Comparison of ENCODE assay signal across 26 mouse cellular contexts in the genomic region with DNA sequence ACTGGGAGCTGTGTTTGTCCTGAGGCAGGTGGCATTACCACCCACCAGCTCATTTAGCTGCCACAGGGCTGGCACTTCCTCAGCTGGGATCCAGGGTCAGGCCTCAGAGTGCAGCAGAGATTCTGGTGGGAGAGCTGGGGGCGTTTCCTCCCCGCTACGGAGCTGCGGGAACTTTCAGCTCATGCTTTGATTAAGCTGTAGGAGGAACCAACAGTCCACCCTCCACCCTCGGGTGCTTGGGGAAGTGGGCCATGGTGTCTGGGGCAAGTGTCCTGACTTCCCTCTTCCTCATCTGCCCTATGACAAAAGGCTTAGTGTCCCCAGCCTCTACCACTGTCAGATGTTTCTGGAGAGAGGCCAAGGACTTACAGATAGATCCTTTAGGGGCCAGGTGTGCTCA. TPM values are rescaled to one million over a fixed set of nuclear protein-coding genes. Genes with fewer than 3 reads are reported as not detected.
A peak's percentile ranks its signal among the peaks of the same experiment; 100 is the strongest.
DNase-seq lines count a peak whose midpoint lies in the region; ATAC-seq lines count a peak whose summit lies in the region.
"Had no signal": no experiment of that assay in that cellular context is flagged by ENCODE, and none has a peak within 500 bp of the region (broad histone marks: within the 10 kb centered on the region; RNA-seq: fewer than 3 reads in every experiment).

No protein-coding gene starts in this region.

- WGBS in liver, embryonic 15.5 days (ENCODE audit: insufficient replicate concordance) = 21% methylated on average over 5 of the region's 5 CpGs
- WGBS in liver, embryonic 12.5 days (ENCODE audit: insufficient replicate concordance) = 25% methylated on average over 5 of the region's 5 CpGs
- 84% methylated on average over 5 of the region's 5 CpGs for WGBS in forebrain, embryonic 12.5 days

- H3K9me3 ChIP-seq in liver, embryonic 15.5 days (replicated peaks) = no peaks in the 10 kb centered on the region
- H3K9me3 ChIP-seq in liver, embryonic 12.5 days (replicated peaks) = no peaks in the 10 kb centered on the region
- no peaks in the 10 kb centered on the region for H3K9me3 ChIP-seq in forebrain, embryonic 12.5 days
- H3K9me3 ChIP-seq: forebrain, embryonic 15.5 days; G1E; heart, embryonic 10.5 days; hindbrain, embryonic 10.5 days; intestine, embryonic 15.5 days; limb, embryonic 13.5 days; midbrain, embryonic 12.5 days; neural tube, embryonic 13.5 days had no signal

- H3K27me3 ChIP-seq in liver, embryonic 15.5 days = peaks cover 18% of the 10 kb centered on the region
- peaks cover 17% of the 10 kb centered on the region for H3K27me3 ChIP-seq in liver, embryonic 12.5 days (replicated peaks)
- no peaks in the 10 kb centered on the region for H3K27me3 ChIP-seq in forebrain, embryonic 12.5 days
- H3K27me3 ChIP-seq: forebrain, embryonic 15.5 days; intestine, embryonic 15.5 days; limb, embryonic 13.5 days; neural tube, embryonic 13.5 days had no signal

- no peak for ATAC-seq in liver, embryonic 15.5 days (ENCODE audit: insufficient read depth)
- no peak for ATAC-seq in liver, embryonic 12.5 days
- ATAC-seq in common myeloid progenitor, adult 5-6 weeks (replicated peaks; ENCODE audit: low read depth, poor library complexity, severe bottlenecking) = peak; percentile 76
- peak; percentile 88 for ATAC-seq in monocyte, adult 5-6 weeks (replicated peaks; ENCODE audit: insufficient number of reproducible peaks, low FRiP score, low TSS enrichment, poor library complexity, severe bottlenecking)
- ATAC-seq in CD4-positive, CD25-positive, alpha-beta regulatory T cell, adult 4 months = no peak
- no peak for ATAC-seq in forebrain, embryonic 12.5 days (ENCODE audit: low FRiP score)
- ATAC-seq: activated CD4-positive, CD25-positive, alpha-beta regulatory T cell, adult 4 months; forebrain, embryonic 15.5 days; hindbrain, embryonic 16.5 days; intestine, embryonic 15.5 days had no signal

- no peak overlapping the region for H3K4me3 ChIP-seq in liver, embryonic 15.5 days (replicated peaks)
- H3K4me3 ChIP-seq in liver, embryonic 12.5 days = no peak overlapping the region
- H3K4me3 ChIP-seq in forebrain, embryonic 12.5 days (replicated peaks) = no peak overlapping the region
- H3K4me3 ChIP-seq: forebrain, embryonic 15.5 days; heart, embryonic 10.5 days; hindbrain, embryonic 10.5 days; intestine, embryonic 15.5 days; limb, embryonic 13.5 days; midbrain, embryonic 12.5 days; neural tube, embryonic 13.5 days had no signal

- H3K4me2 ChIP-seq in liver, embryonic 15.5 days = 0 out of 2 replicates have a peak overlapping the region, but pooled peaks have one; percentile 17
- H3K4me2 ChIP-seq in liver, embryonic 12.5 days = no peak overlapping the region
- no peak overlapping the region for H3K4me2 ChIP-seq in forebrain, embryonic 12.5 days
- H3K4me2 ChIP-seq: forebrain, embryonic 15.5 days; intestine, embryonic 15.5 days; limb, embryonic 13.5 days; midbrain, embryonic 12.5 days; neural tube, embryonic 13.5 days had no signal

- peak; percentile 43 for DNase-seq in lung, postnatal 25 days (ENCODE audit: low spot score)
- no peak for DNase-seq in thymus, postnatal 4 days
- DNase-seq: adrenal gland, adult 8-10 months; cerebellum, adult 11-12 months; cerebellum, postnatal 14 days; embryo, embryonic 11 days; kidney, adult 8-10 months; kidney, postnatal 10 days; thymus, postnatal 14 days had no signal

- H3K9ac ChIP-seq in liver, embryonic 15.5 days = no peak overlapping the region
- no peak overlapping the region for H3K9ac ChIP-seq in liver, embryonic 12.5 days
- no peak overlapping the region for H3K9ac ChIP-seq in forebrain, embryonic 12.5 days
- H3K9ac ChIP-seq: forebrain, embryonic 15.5 days; intestine, embryonic 15.5 days; limb, embryonic 13.5 days; liver, embryonic 14.5 days; midbrain, embryonic 12.5 days; neural tube, embryonic 13.5 days had no signal

- H3K36me3 ChIP-seq in liver, embryonic 15.5 days (replicated peaks) = peaks cover 30% of the 10 kb centered on the region
- H3K36me3 ChIP-seq in liver, embryonic 12.5 days = peaks cover 27% of the 10 kb centered on the region
- peaks cover 15% of the 10 kb centered on the region for H3K36me3 ChIP-seq in forebrain, embryonic 12.5 days (replicated peaks)
- H3K36me3 ChIP-seq: forebrain, embryonic 15.5 days had no signal

- no peak overlapping the region for H3K27ac ChIP-seq in liver, embryonic 15.5 days (replicated peaks)
- no peak overlapping the region for H3K27ac ChIP-seq in liver, embryonic 12.5 days
- no peak overlapping the region for H3K27ac ChIP-seq in forebrain, embryonic 12.5 days
- H3K27ac ChIP-seq: forebrain, embryonic 15.5 days; heart, embryonic 10.5 days; hindbrain, embryonic 10.5 days; intestine, embryonic 15.5 days; limb, embryonic 13.5 days; liver, embryonic 14.5 days; midbrain, embryonic 12.5 days; neural tube, embryonic 13.5 days had no signal

- H3K4me1 ChIP-seq in liver, embryonic 15.5 days (replicated peaks) = peaks cover 38% of the 10 kb centered on the region
- H3K4me1 ChIP-seq in liver, embryonic 12.5 days = peaks cover 42% of the 10 kb centered on the region
- H3K4me1 ChIP-seq in forebrain, embryonic 12.5 days = peaks cover 4% of the 10 kb centered on the region

RNA-seq across cellular contexts. Expression of a gene that starts 30.3 kb away (rescaled TPM):
- 38.2 and 42.4 TPM in 2 replicates for polyA plus RNA-seq in liver, embryonic 15.5 days (2015; fragmentation: Nextera tagmentation; extraction: Ambion mirVana)
- 52.6 and 58.9 TPM in 2 replicates for polyA plus RNA-seq in liver, embryonic 12.5 days (2016; fragmentation: Nextera tagmentation; extraction: Ambion mirVana)
- 27.6 and 44.5 TPM in 2 replicates for total RNA-seq in common myeloid progenitor, adult 5-6 weeks (2017)
- total RNA-seq in monocyte, adult 5-6 weeks (2017) = 3.1 to 5.1 TPM (median 4.9 TPM) in 3 replicates
- polyA plus RNA-seq in CD4-positive, CD25-positive, alpha-beta regulatory T cell, adult 4 months (2017; shearing (Covaris generic)) = 1 to 10 TPM; 1.8 to 3.3 TPM
- polyA plus RNA-seq in forebrain, embryonic 12.5 days (2016; fragmentation: Nextera tagmentation; extraction: Ambion mirVana) = 34.7 and 37.6 TPM in 2 replicates

RNA-seq across cellular contexts. Expression of a gene that starts 47.8 kb away (rescaled TPM):
- 16.8 and 19.9 TPM in 2 replicates for polyA plus RNA-seq in liver, embryonic 15.5 days (2015; fragmentation: Nextera tagmentation; extraction: Ambion mirVana)
- polyA plus RNA-seq in liver, embryonic 12.5 days (2016; fragmentation: Nextera tagmentation; extraction: Ambion mirVana) = 34.1 and 36.2 TPM in 2 replicates
- 24.4 and 33.7 TPM in 2 replicates for total RNA-seq in common myeloid progenitor, adult 5-6 weeks (2017)
- total RNA-seq in monocyte, adult 5-6 weeks (2017) = 32.3 to 53.1 TPM (median 45.2 TPM) in 3 replicates
- polyA plus RNA-seq in CD4-positive, CD25-positive, alpha-beta regulatory T cell, adult 4 months (2017; shearing (Covaris generic)) = 10 to 100 TPM; 28.0 to 40.9 TPM
- polyA plus RNA-seq in forebrain, embryonic 12.5 days (2016; fragmentation: Nextera tagmentation; extraction: Ambion mirVana) = 53.1 and 53.9 TPM in 2 replicates

Comparison
In these comparisons a context has a peak if more than half of its experiments do, and no peak if none do; other contexts are left out.
1. ATAC-seq: peak in common myeloid progenitor, adult 5-6 weeks (single experiment) and monocyte, adult 5-6 weeks (single experiment); none in liver, embryonic 15.5 days (single experiment), liver, embryonic 12.5 days (single experiment), CD4-positive, CD25-positive, alpha-beta regulatory T cell, adult 4 months (single experiment) and forebrain, embryonic 12.5 days (single experiment).